Mouse (Mus musculus) Patski (cell line): Measurements from ENCODE around the gene Vps8. TPM values are rescaled to one million over a fixed set of nuclear protein-coding genes. Genes with fewer than 3 reads are reported as not detected.

ENCODE experiments used
- ATAC-seq: fragments of 100-300 bp; one replicate; pipeline ENCODE4 v1.8.0; 2021
- CTCF ChIA-PET: fragments of 350-600 bp; sonication (Branson Sonifier 250); formaldehyde crosslinking; loops from one replicate; lab custom pipeline; 2022; ENCODE audit warnings: inconsistent platforms; lab: Charles Lee
- POLR2A ChIA-PET: fragments of 350-600 bp; sonication (Branson Sonifier 250); formaldehyde crosslinking; loops from one replicate; lab custom pipeline; 2022; ENCODE audit warnings: antibody characterized with exemption, inconsistent platforms; lab: Charles Lee
- DNase-seq: peaks from one replicate; pipeline ENCODE4 v3.0.0-alpha.2; 2011; ENCODE audit warnings: low read depth, low spot score
- H3K27me3 ChIP-seq: fragments of 371-371 bp; one replicate; pipeline ENCODE4 v1.5.1; 2021
- CTCF ChIP-seq: fragments of 100-300 bp; IDR thresholded peaks from one replicate; pipeline ENCODE4 v1.5.1; 2021
- in situ Hi-C: fragments of 300-500 bp; cut with MboI; formaldehyde crosslinking; loops from 3 replicates; pipeline ENCODE4 v1.11.1; 2018; ENCODE audit warnings: low pct_unique_long_range_greater_than_20kb, mixed read lengths
- polyA plus RNA-seq: library from polyadenylated mRNA; unstranded; gene quantifications from one replicate; pipeline ENCODE4 v1.2.3, GENCODE M21; 2021

Gene Vps8
- polyA plus RNA-seq, 1 experiment from 2014 or later, result 18.9 TPM

DNA sequence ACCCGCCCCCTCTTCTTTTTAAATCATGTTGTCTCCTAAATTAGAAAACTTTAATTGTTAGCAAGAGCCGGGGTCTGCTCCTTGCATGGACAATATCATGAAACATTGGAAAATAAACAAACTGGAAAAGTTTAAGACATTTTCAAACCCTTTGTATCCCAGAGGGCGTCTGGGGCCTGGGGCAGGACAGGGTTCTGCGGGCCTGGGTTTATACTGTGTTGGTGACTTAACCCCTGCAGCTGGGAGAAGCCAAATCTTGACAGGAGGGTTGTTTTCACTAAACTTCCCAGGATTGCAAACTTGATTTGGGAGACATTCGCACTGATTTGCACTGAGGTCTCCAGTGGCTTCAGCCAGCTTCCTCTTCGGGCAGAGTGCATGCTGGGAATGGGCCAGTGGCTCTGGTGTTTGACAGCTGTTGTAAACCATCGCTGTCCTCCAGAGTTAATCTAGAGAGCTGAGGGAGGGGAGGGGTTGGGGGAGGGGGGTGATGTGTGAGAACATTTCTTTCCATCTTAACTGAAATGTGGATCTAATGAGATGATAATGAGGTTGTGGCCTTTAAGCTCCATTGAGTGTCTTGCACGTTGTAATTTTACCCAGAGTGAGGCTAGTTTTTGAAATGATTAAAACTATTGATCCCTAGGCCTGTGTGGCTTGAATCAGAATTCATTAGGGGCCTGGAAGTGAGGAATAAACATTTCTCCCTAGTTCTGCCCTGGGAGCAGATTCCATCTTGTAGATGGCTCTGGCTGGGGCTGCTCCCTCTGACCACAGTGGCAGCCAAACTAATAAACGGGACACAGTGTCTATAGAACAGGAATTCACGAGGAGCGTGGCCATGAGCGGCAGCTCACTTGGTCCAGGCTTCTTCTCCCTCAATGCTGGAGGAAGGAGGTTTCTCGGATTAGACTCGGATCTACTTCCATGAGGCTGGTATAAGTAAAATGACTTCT lies 36.7 kb upstream of the Vps8 start:
- H3K27me3 ChIP-seq, result no peaks in the 10 kb centered on the region
- in situ Hi-C loops, result no loop called here
- ATAC-seq (no peak), DNase-seq (no peak)
- POLR2A ChIA-PET, result no interaction called here
- CTCF ChIA-PET, result interaction anchor here (1.5 kb wide), 1 partner anchor 9 kb away, joined by 3 read pairs; no protein-coding TSS in a partner anchor
- TF ChIP-seq CTCF, result no peak

DNA sequence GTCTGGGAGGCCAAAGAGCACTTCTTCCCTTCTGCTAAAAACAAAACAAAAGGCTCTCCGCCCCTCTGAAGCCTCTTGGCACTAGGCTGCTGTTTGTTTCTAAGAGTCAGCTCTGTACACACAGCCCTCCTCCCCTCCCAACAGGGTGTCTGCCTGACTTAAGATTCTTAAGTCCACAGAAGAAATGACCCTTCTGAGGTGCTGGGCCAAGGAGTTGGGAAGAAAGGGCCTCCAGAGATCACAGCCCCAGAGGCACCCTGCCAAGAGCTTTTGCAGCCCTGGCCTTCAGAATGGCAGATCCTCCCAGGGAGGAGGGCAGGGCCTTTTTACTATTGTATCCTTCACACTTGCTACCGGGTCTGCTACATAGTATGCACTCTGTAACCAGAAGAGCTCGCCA lies 33.6 kb upstream of the Vps8 start:
- in situ Hi-C loops, result no loop called here
- H3K27me3 ChIP-seq, result peaks cover 3% of the 10 kb centered on the region
- TF ChIP-seq CTCF, result no peak
- DNase-seq (no peak), ATAC-seq (no peak)
- POLR2A ChIA-PET, result no interaction called here
- CTCF ChIA-PET, result no interaction called here

DNA sequence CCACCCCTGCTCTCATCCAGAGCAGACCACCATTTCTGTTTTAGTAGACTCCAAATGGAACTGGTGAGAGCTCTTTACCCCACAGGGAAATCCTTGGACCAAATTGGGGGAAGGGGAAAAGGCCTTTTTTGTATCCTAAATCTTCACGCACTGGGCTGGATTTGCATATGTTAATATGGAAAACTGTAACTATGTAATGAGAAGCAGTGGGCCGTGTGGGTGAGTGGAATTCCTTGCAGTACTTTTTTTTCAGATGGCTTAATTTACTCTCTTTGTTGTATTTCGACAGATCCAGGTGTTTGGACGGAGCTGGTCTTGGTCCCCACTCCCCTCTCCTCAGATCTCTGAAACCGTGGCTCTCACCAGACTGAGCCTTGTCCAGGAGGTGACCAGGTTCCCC lies 32.2 kb upstream of the Vps8 start:
- peaks cover 3% of the 10 kb centered on the region for H3K27me3 ChIP-seq
- ChIA-PET POLR2A (no interaction called here), CTCF (interaction anchor here (1.0 kb wide), 1 partner anchor 186 kb away, joined by 6 read pairs; the partner anchor contains the start of gene Ephb3)
- ATAC-seq, result no peak
- no peak for DNase-seq
- no peak for TF ChIP-seq CTCF
- in situ Hi-C loops, result loop anchor here (5.0 kb wide), 1 partner anchor 188 kb away; the partner anchor contains the start of gene Ephb3

DNA sequence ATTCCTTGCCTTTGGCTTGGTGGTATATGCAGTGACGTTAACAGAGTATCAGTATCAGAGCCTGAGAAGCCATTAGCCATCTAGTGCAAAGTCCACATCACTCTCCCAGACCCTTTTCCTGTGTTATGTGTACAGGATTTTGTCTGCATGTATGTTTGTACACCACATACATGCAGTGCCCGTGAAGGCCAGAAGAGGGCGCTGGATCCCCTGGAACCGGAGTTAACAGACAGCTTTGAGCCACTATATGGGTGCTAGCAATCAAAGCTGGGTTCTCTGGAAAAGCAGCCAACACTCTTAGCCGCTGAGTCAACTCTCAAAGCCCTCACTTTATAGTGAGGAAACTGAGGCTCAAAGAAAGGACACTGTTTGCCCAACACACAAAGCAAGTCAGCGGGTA lies 30.8 kb upstream of the Vps8 start:
- ATAC-seq, result no peak
- POLR2A ChIA-PET, result no interaction called here
- in situ Hi-C loops, result loop anchor here (5.0 kb wide), 1 partner anchor 190 kb away; the partner anchor contains the start of gene Ephb3
- CTCF ChIA-PET, result interaction anchor here (0.6 to 3.1 kb wide), 21 partner anchors 9 to 195 kb away, joined by 3 to 16 read pairs (median 3); partner anchors contain the start of gene Ephb3
- H3K27me3 ChIP-seq, result peaks cover 3% of the 10 kb centered on the region
- no peak for DNase-seq
- no peak for TF ChIP-seq CTCF

DNA sequence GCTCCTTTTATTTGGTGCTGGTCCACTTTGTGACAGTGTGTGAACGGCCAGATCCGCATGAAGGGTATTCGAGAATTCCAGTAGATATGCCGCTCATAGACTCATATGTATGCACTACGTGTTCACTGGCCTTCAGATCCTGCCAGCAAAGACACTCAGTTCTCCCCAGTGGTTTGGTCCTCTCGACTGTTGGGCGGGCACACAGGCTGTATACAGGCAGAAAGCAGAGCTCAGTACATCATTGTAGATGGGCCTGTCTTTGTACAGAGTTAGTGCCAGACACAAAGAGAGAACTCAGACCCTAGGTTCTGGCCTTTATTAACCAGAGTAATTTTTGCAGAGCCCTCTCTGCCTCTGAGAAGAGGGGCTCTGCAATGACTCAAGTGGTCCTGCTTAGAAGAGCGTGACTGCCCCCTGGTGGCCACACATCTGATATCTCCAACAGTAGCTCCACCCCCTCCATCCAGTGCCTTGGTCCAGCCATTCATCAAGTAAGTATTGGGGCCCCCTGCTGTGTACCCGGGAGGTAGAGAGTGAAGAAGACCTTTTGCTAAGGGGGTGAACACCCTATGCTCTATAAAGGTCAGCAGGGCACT lies 30.3 kb upstream of the Vps8 start:
- CTCF ChIA-PET, result interaction anchor here (0.6 to 3.1 kb wide), 23 partner anchors 9 to 200 kb away, joined by 3 to 16 read pairs (median 3); partner anchors contain the start of gene Ephb3
- ATAC-seq, result peak; percentile 52
- DNase-seq, result no peak
- peak; percentile 84 for TF ChIP-seq CTCF
- in situ Hi-C loops, result loop anchor here (5.0 kb wide), 1 partner anchor 190 kb away; the partner anchor contains the start of gene Ephb3
- POLR2A ChIA-PET, result interaction anchor here (0.6 kb wide), 1 partner anchor 325 kb away, joined by 3 read pairs; no protein-coding TSS in a partner anchor
- H3K27me3 ChIP-seq, result peaks cover 3% of the 10 kb centered on the region

DNA sequence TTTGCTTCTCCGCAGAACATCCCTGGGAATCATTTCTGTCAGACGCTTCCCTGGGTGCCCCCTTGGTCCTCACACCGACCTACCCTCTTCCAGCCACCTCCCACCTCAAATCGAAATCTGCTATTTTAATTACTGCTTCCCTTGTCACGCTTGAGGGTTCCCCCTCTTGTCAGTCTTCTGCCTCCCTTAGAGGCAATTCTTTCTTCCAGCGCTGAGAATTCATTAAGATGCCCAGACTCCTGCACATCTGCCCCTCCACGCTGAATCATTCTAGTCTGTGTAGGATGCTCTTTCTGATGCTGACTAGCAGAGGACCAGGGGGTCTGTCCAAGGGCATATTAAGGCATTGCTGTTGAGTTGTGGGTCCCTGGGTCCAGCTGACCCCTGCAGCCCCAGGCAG lies 27.4 kb upstream of the Vps8 start:
- DNase-seq (no peak), ATAC-seq (no peak)
- in situ Hi-C loops, result no loop called here
- CTCF ChIA-PET, result interaction anchor here (1.6 kb wide), 1 partner anchor 191 kb away, joined by 4 read pairs; the partner anchor contains the start of gene Ephb3
- TF ChIP-seq CTCF, result no peak
- POLR2A ChIA-PET, result no interaction called here
- H3K27me3 ChIP-seq, result peaks cover 3% of the 10 kb centered on the region

DNA sequence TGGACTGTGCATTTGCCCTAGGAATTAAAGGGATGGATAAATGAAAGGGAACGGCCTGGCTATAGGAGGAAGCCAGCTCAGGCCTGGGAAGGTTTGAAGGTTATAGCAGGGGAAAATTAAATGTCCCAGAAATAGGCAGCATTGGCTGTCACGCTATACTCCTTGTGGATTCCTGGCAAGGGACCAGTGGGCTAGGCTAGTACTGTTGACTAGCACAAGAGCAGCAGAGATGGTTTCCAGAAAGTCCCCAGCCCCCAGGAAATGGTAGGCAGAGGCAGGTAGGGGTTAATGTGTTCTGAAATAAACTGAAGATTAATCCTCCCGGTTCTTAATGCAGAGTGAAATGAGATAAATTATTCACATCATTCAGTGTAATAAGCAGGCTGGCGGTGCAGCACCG lies 25.2 kb upstream of the Vps8 start:
- POLR2A ChIA-PET, result no interaction called here
- CTCF ChIA-PET, result no interaction called here
- ATAC-seq, result no peak

DNA sequence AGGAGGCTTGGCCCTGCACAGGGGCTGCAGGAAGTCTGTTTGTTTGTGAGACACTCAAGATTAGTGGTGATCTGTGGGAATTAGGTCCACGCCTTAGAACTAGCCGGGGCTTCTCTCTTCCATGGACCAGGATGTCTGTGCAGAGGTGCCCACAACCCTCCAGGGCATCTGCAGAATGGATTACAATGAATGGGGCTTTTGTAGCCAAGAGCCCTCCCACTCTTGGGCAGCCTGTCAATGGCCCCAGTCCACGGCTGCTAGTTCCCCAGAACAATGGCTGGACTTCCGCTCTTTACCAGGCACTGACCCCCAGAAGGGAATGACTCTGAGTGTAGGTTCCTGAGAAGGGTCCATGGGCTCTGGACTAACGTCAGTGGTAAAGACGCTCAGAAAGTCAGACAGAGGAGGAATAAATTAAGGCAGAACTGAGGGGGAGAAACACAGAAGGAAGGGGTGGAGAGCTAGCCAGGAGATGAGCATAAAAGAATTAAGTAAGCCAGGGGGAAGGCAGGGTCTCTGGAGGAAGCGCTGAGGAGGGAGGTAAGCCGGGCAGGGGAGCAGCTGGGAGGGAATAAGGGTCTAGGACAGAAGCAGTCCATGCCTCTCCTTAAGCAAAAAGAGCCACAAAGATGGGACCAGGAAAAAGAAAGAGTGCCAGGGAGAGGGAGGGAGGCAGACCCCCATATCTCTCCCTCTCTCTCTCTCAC lies 24.4 kb upstream of the Vps8 start:
- TF ChIP-seq CTCF, result no peak
- no peak for ATAC-seq
- in situ Hi-C loops, result no loop called here
- DNase-seq, result no peak
- peaks cover 2% of the 10 kb centered on the region for H3K27me3 ChIP-seq
- CTCF ChIA-PET, result no interaction called here
- POLR2A ChIA-PET, result no interaction called here

More for the DNA sequence above, 25.2 kb upstream of the Vps8 start:
- peaks cover 3% of the 10 kb centered on the region for H3K27me3 ChIP-seq
- DNase-seq, result no peak
- no peak for TF ChIP-seq CTCF
- in situ Hi-C loops, result no loop called here

DNA sequence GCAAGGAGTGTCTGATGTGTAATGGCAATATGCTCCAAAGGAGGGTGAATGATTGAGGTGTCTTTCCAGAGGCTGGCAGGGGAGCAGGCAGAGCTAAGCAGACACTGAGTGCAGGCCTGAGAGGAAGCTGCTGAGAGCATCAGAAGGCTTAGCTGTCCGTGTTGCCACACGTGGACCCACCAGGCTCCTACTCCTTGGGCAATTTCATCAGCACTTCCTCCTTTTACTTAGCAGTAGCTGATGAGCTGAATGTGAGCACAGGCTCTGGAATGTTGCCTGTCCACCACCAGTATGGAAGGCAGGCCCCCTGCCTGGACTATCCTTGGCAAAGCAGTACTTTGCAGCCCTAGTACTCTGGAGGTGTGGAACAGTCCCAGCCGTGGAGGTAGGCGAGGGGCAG lies 23.0 kb upstream of the Vps8 start:
- no peak for TF ChIP-seq CTCF
- ATAC-seq, result peak; percentile 45
- no peak for DNase-seq
- POLR2A ChIA-PET, result no interaction called here
- in situ Hi-C loops, result no loop called here
- no peaks in the 10 kb centered on the region for H3K27me3 ChIP-seq
- CTCF ChIA-PET, result interaction anchor here (1.4 to 3.2 kb wide), 2 partner anchors 7 to 13 kb away, joined by 5 to 10 read pairs; no protein-coding TSS in a partner anchor

DNA sequence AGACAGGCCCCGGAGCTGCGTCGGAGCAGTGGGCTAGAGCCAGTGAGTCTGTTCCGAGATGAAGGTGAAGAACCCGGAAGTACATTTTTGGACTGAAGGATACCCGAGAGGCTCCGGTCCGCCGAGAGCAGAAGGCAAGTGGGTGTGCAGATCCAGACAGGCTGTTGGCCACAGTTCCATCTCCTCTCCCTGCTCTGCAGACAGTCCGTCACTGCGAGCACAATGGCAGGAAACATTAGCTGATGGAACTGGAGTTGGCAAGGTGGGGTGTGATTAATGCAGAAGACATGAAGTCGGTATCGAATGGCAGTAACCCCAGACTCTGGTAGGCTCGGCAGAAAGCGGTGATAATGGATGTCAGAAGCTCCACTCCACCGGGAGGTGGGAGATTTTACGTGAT lies 20.9 kb upstream of the Vps8 start:
- DNase-seq, result no peak
- H3K27me3 ChIP-seq, result no peaks in the 10 kb centered on the region
- TF ChIP-seq CTCF, result no peak
- CTCF ChIA-PET, result interaction anchor here (0.8 to 3.2 kb wide), 3 partner anchors 9 to 204 kb away, joined by 3 to 10 read pairs (median 4); no protein-coding TSS in a partner anchor
- POLR2A ChIA-PET, result no interaction called here
- no peak for ATAC-seq
- in situ Hi-C loops, result no loop called here
